Mouse (Mus musculus) left cerebral cortex, postnatal 36 days (tissue): ENCODE results near the gene Aldh18a1. TPM values are rescaled to one million over a fixed set of nuclear protein-coding genes. Genes with fewer than 3 reads are reported as not detected.
"Not testable (repeated sequence)": the region's sequence is repeated elsewhere in the genome, so short reads cannot be mapped to it uniquely, and the experiment has no call there.

Experiments used
- DNase-seq, 2 experiments: peaks; one replicate each; pipeline ENCODE4 v3.0.0; 2021 to 2022; ENCODE audit warnings: low spot score in 2 of 2, mixed read lengths in 1 of 2
- intact Hi-C: fragments of 180-260 bp; cut with DNase I; formaldehyde crosslinking; loops from one replicate; pipeline ENCODE4 v1.15.1; 2025
- total RNA-seq, 2 experiments: library from RNA; stranded (reverse); gene quantifications; 2 replicates each; pipeline ENCODE4 v1.2.3; 2021

Gene Aldh18a1
- total RNA-seq, 2 experiments from 2014 or later = 23.0 to 25.8 TPM

- DNase-seq = peak; percentile 82 to 84
- intact Hi-C loops = no loop called here
Measured at GRCm38 (mm10) chr19:40588847-40589529, 725 bp upstream of the Aldh18a1 start.

- no peak for DNase-seq
- intact Hi-C loops = no loop called here
Measured at GRCm38 (mm10) chr19:40587491-40588292, 571 bp downstream of the Aldh18a1 start.

- no peak for DNase-seq
- intact Hi-C loops = no loop called here
Measured at GRCm38 (mm10) chr19:40586908-40587307, 1.4 kb downstream of the Aldh18a1 start.

GRCm38 (mm10) chr19:40581662-40582061, 6.6 kb downstream of the Aldh18a1 start:
- intact Hi-C loops = no loop called here
- DNase-seq = no peak

GRCm38 (mm10) chr19:40580902-40581301, 7.4 kb downstream of the Aldh18a1 start:
- intact Hi-C loops = no loop called here
- no peak for DNase-seq

GRCm38 (mm10) chr19:40575438-40575837, 12.8 kb downstream of the Aldh18a1 start:
- DNase-seq = no peak
- intact Hi-C loops = no loop called here

- intact Hi-C loops = no loop called here
- no peak for DNase-seq
Measured at GRCm38 (mm10) chr19:40570726-40571125, 17.5 kb downstream of the Aldh18a1 start.

GRCm38 (mm10) chr19:40567616-40568015, 20.6 kb downstream of the Aldh18a1 start:
- DNase-seq = no peak
- intact Hi-C loops = no loop called here

- intact Hi-C loops = no loop called here
- DNase-seq = no peak
Measured at GRCm38 (mm10) chr19:40563880-40564645, 24.2 kb downstream of the Aldh18a1 start.

GRCm38 (mm10) chr19:40561521-40561920, 26.7 kb downstream of the Aldh18a1 start:
- intact Hi-C loops, DNase-seq: not testable (repeated sequence)

GRCm38 (mm10) chr19:40556029-40556428, 32.2 kb downstream of the Aldh18a1 start:
- intact Hi-C loops = no loop called here

GRCm38 (mm10) chr19:40555136-40555535, 33.1 kb downstream of the Aldh18a1 start:
- intact Hi-C loops = no loop called here
- no peak for DNase-seq

More at GRCm38 (mm10) chr19:40556029-40556428, 32.2 kb downstream of the Aldh18a1 start:
- no peak for DNase-seq

- no peak for DNase-seq
- intact Hi-C loops = no loop called here
Measured at GRCm38 (mm10) chr19:40554343-40554742, 33.9 kb downstream of the Aldh18a1 start.

- intact Hi-C loops = no loop called here
- no peak for DNase-seq
Measured at GRCm38 (mm10) chr19:40553849-40554248, 34.4 kb downstream of the Aldh18a1 start.

GRCm38 (mm10) chr19:40553014-40553789, 35.1 kb downstream of the Aldh18a1 start:
- no peak for DNase-seq
- intact Hi-C loops = no loop called here

- DNase-seq = no peak
- intact Hi-C loops = no loop called here
Measured at GRCm38 (mm10) chr19:40549516-40550135, 38.6 kb downstream of the Aldh18a1 start.

- no peak for DNase-seq
- intact Hi-C loops = no loop called here
Measured at GRCm38 (mm10) chr19:40548796-40549515, 39.3 kb downstream of the Aldh18a1 start.

- intact Hi-C loops = no loop called here
Measured at GRCm38 (mm10) chr19:40548386-40548785, 39.9 kb downstream of the Aldh18a1 start.

More at GRCm38 (mm10) chr19:40548386-40548785, 39.9 kb downstream of the Aldh18a1 start:
- no peak for DNase-seq
